Comparison of ENCODE assay signal across 8 mouse cellular contexts in genomic region chr7:80115224-80115590, GRCm38 (mm10). TPM values are rescaled to one million over a fixed set of nuclear protein-coding genes. Genes with fewer than 3 reads are reported as not detected.
DNase-seq lines count a peak whose midpoint lies in the region; ATAC-seq and TF ChIP-seq lines count a peak whose summit lies in the region.

Gene Idh2 (minus strand): TSS chr7:80115392.

- peak; percentile 91 for DNase-seq in 3134 (ENCODE audit: extremely low read depth, insufficient read length, low spot score)
- DNase-seq in adrenal gland, postnatal 36 days, result peak; percentile 97 to 98
- DNase-seq in heart, adult 2 months, result peak; percentile 97
- peak; percentile 95 to 96 for DNase-seq in kidney, adult 8-10 months
- DNase-seq in spleen, postnatal 10 days (ENCODE audit: low spot score in 2 of 2), result peak; percentile 87 to 91

- ATAC-seq in embryonic facial prominence, embryonic 13.5 days (ENCODE audit: insufficient number of reproducible peaks, insufficient read depth, low FRiP score, low TSS enrichment, low read depth), result peak; percentile 97
- peak; percentile 96 for ATAC-seq in limb, embryonic 13.5 days (ENCODE audit: low FRiP score, low read depth)
- ATAC-seq in midbrain, embryonic 16.5 days, result peak; percentile 97

- H3K9ac ChIP-seq in embryonic facial prominence, embryonic 13.5 days, result peak within 1 kb of the TSS; percentile 98
- H3K9ac ChIP-seq in heart, adult 2 months (ENCODE audit: low read depth, low read length), result peak within 1 kb of the TSS; percentile 97
- H3K9ac ChIP-seq in limb, embryonic 13.5 days, result peak within 1 kb of the TSS; percentile 98
- peak within 1 kb of the TSS; percentile 99 for H3K9ac ChIP-seq in midbrain, embryonic 16.5 days (ENCODE audit: low read depth, low read length)

- no peaks in the 10 kb centered on the region for H3K27me3 ChIP-seq in embryonic facial prominence, embryonic 13.5 days
- no peaks in the 10 kb centered on the region for H3K27me3 ChIP-seq in heart, adult 2 months (ENCODE audit: control insufficient read depth, insufficient read depth, low read length)
- H3K27me3 ChIP-seq in limb, embryonic 13.5 days, result no peaks in the 10 kb centered on the region
- no peaks in the 10 kb centered on the region for H3K27me3 ChIP-seq in midbrain, embryonic 16.5 days (ENCODE audit: control insufficient read depth, insufficient read depth, low read depth, low read length)

- peaks cover 45% of the 10 kb centered on the region for H3K4me1 ChIP-seq in embryonic facial prominence, embryonic 13.5 days
- peaks cover 14% of the 10 kb centered on the region for H3K4me1 ChIP-seq in heart, adult 2 months (ENCODE audit: control insufficient read depth, insufficient read depth, low read length)
- peaks cover 44% of the 10 kb centered on the region for H3K4me1 ChIP-seq in limb, embryonic 13.5 days
- H3K4me1 ChIP-seq in midbrain, embryonic 16.5 days (ENCODE audit: control insufficient read depth, insufficient read depth, low read length), result peaks cover 30% of the 10 kb centered on the region

- peak within 1 kb of the TSS; percentile 85 for H3K4me2 ChIP-seq in embryonic facial prominence, embryonic 13.5 days
- H3K4me2 ChIP-seq in limb, embryonic 13.5 days (replicated peaks), result peak within 1 kb of the TSS; percentile 91
- peak within 1 kb of the TSS; percentile 75 for H3K4me2 ChIP-seq in midbrain, embryonic 16.5 days (ENCODE audit: low read length)

- 0 out of 2 replicates have a peak, but pooled peaks cover 12% of the 10 kb centered on the region for H3K36me3 ChIP-seq in embryonic facial prominence, embryonic 13.5 days
- H3K36me3 ChIP-seq in heart, adult 2 months (ENCODE audit: control insufficient read depth, insufficient read depth, low read length), result peaks cover 11% of the 10 kb centered on the region
- H3K36me3 ChIP-seq in limb, embryonic 13.5 days, result peaks cover 22% of the 10 kb centered on the region
- H3K36me3 ChIP-seq in midbrain, embryonic 16.5 days (ENCODE audit: control insufficient read depth, insufficient read depth, low read length), result no peaks in the 10 kb centered on the region

- peak within 1 kb of the TSS; percentile 97 for H3K27ac ChIP-seq in embryonic facial prominence, embryonic 13.5 days
- peak within 1 kb of the TSS; percentile 99 for H3K27ac ChIP-seq in heart, adult 2 months
- peak within 1 kb of the TSS; percentile 97 for H3K27ac ChIP-seq in limb, embryonic 13.5 days
- H3K27ac ChIP-seq in midbrain, embryonic 16.5 days (ENCODE audit: low read length), result peak within 1 kb of the TSS; percentile 98

- no peak for TF ChIP-seq EP300 in heart, adult 2 months (IDR thresholded peaks at IDR 0.05; ENCODE audit: insufficient read depth, low read depth, low read length)

- intact Hi-C loops in heart, adult 2 months (cut with DNase I), result loop anchor here (2.0 kb wide), 1 partner anchor 16 kb away; no protein-coding TSS in a partner anchor

- peak within 1 kb of the TSS; percentile 86 for H3K4me3 ChIP-seq in embryonic facial prominence, embryonic 13.5 days
- peak within 1 kb of the TSS; percentile 76 for H3K4me3 ChIP-seq in heart, adult 2 months
- peak within 1 kb of the TSS; percentile 97 for H3K4me3 ChIP-seq in limb, embryonic 13.5 days
- peak within 1 kb of the TSS; percentile 66 for H3K4me3 ChIP-seq in midbrain, embryonic 16.5 days (ENCODE audit: low read depth, low read length)

- no peaks in the 10 kb centered on the region for H3K79me2 ChIP-seq in heart, adult 2 months (replicated peaks; ENCODE audit: control insufficient read depth, insufficient read depth, low read length)

- peak; percentile 73 for TF ChIP-seq POLR2A in heart, adult 2 months (IDR thresholded peaks at IDR 0.05; ENCODE audit: insufficient read depth, low read depth, low read length)

- TF ChIP-seq CTCF in heart, adult 2 months (IDR thresholded peaks at IDR 0.05), result peak; percentile 13; the same call in 1 of the 2 replicates

- under 1% methylated on average over 29 of the region's 29 CpGs for WGBS in embryonic facial prominence, embryonic 13.5 days
- under 1% methylated on average over 29 of the region's 29 CpGs for WGBS in heart, adult 2 months
- WGBS in limb, embryonic 13.5 days, result 0% methylated on average over 29 of the region's 29 CpGs
- under 1% methylated on average over 26 of the region's 29 CpGs for WGBS in midbrain, embryonic 16.5 days

- H3K9me3 ChIP-seq in embryonic facial prominence, embryonic 13.5 days, result no peaks in the 10 kb centered on the region
- no peaks in the 10 kb centered on the region for H3K9me3 ChIP-seq in limb, embryonic 13.5 days
- H3K9me3 ChIP-seq in midbrain, embryonic 16.5 days (replicated peaks; ENCODE audit: control insufficient read depth, low read length, poor library complexity, severe bottlenecking), result no peaks in the 10 kb centered on the region

RNA-seq across cellular contexts. Expression of gene Idh2, which starts in this region (rescaled TPM):
- 100 to 1,000 TPM; 148 to 188 TPM for total RNA-seq in adrenal gland, postnatal 36 days (2021)
- 514 and 560 TPM in 2 replicates for polyA plus RNA-seq in embryonic facial prominence, embryonic 13.5 days (2015; fragmentation: Nextera tagmentation; extraction: Ambion mirVana)
- 1,000 to 10,000 TPM; 1,877 to 2,293 TPM for total RNA-seq in heart, adult 2 months (2021)
- 1,651 and 1,954 TPM in 2 replicates for polyA plus RNA-seq in heart, adult 2 months (2012; rRNA removed)
- 619 and 631 TPM in 2 replicates for polyA plus RNA-seq in limb, embryonic 13.5 days (2015; fragmentation: Nextera tagmentation; extraction: Ambion mirVana)
- 210 and 224 TPM in 2 replicates for polyA plus RNA-seq in midbrain, embryonic 16.5 days (2015; fragmentation: Nextera tagmentation; extraction: Ambion mirVana)

Comparison
In these comparisons a context has a peak if more than half of its experiments do, and no peak if none do; other contexts are left out.
1. Peak in every context shown above with its lines: DNase-seq, ATAC-seq, H3K4me3 ChIP-seq and H3K27ac ChIP-seq.
2. RNA of gene Idh2 (total RNA-seq): 1,877 to 2,293 TPM in heart, adult 2 months; 148 to 188 TPM in adrenal gland, postnatal 36 days; every median in the first group is over 4 times any median in the second.